Mouse (Mus musculus) B cell, adult 2 months (primary cell): Measurements from ENCODE around the gene Gas7.

ENCODE experiments used
- DNase-seq, 2 experiments: peaks; one replicate each; pipeline ENCODE4 v3.0.0; 2022

Gas7 gene

DNA sequence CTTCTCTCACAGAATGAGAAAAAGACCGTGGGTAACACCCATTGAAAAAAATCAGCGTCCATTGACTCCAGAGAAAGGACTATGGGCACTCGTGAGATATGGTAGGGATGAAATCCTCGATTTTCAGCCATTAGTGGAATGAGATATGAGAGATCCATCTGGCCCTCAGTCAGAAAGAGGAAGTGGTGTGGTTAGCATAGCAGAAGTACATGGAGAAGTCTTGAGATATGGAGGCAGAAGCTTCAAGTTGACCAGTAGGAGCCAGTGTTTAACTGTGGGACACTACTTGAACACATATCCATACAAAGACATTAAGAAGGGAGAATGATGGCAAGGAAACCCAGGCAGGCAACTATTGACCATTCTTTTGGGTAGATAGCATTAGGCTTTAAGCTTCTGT lies 82.1 kb downstream of the Gas7 start:
- no peak for DNase-seq

DNA sequence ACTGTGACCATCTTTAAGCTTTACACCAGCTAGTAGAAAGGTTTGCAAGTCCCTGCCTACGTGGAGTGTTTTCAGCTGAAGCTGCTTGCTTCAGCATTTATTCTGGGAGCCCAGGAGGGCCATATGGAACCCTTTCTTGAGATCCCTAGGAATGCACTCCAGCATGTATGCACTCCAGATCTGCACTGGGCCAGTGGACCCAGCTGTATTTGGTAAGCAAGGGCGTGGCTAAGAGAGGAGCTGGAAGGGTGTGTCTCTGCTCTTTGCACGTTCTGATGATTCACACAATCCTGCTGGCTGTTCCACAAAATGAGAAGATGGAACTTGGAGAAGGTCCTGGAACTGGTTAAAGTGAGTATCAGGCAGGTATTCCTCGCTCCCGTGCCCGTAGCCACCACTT lies 83.3 kb downstream of the Gas7 start:
- DNase-seq, result no peak

DNA sequence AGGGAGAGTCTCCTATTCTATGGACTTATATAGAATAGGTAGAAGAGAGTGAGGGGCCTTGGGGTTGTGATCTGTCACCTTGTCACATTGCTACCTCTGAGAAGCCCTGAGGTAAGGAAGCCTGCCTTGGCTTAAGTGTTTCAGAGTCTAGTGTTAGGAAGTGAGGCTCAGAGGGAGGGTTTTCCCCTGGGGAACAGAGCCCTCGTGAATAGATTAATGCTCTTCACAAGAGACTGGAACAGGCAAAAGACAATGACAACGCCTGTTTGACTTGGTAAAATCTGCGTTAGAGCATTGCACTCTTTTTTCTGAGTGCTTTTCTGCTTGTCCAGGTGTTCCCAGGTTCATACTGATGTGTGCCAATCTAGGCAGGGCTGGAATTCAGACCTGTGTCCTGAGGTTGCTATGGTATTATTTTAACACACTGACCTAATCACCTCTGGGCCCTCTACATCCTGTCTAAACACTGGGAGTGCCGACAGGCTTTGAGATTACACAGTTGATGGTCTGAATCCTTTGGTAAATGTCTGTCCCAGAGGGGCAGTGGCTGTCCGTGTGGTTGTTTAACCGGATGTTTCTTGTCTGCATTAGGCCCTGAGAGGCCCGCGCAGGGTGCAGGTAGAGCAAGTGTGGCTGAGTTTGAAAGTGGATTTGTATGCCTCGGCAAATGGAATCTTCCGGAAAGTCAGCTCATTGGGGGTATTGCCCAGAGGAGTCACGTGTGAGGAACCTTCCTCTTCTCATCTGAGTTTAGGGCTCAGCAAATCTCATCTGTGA lies 89.6 kb downstream of the Gas7 start:
- DNase-seq, result peak; percentile 39

DNA sequence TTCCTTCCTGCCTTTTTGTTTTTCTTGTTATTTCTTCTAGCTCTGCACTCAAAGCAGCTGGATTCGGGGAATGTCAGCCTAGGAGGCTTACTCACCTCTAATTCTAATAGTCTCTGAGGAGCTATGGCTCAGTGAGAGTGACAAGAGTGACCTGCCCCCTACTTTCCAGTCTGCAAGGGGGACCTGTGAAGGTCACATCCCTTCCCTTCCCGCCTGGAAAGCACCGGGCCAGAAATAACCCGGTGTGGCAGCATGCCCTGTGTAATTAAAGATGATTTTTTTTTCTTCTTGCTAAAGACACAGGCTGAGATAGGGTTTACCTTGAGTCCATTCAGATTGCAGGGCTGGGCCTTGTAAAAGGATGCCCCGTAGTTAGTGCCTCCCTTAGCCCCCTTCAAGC lies 91.3 kb downstream of the Gas7 start:
- DNase-seq, result no peak

DNA sequence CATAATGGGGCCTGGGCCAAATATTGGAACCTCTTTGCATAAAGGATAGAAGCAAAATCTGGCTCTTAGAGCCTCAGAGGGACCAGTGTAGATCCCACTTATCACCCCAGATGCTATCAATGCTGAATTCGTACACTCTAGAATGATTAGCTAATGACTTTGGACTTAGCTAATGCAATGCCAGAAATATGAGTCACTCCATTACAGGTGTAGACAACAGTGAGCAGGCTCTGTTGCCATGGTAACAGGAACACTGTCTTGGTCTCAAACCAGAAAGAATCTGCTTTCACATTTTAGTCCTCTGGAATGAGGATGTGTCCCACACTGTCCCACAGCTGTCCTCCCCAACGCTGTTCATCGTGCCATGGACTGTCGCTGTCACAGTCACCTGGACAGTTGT lies 94.1 kb downstream of the Gas7 start:
- no peak for DNase-seq

DNA sequence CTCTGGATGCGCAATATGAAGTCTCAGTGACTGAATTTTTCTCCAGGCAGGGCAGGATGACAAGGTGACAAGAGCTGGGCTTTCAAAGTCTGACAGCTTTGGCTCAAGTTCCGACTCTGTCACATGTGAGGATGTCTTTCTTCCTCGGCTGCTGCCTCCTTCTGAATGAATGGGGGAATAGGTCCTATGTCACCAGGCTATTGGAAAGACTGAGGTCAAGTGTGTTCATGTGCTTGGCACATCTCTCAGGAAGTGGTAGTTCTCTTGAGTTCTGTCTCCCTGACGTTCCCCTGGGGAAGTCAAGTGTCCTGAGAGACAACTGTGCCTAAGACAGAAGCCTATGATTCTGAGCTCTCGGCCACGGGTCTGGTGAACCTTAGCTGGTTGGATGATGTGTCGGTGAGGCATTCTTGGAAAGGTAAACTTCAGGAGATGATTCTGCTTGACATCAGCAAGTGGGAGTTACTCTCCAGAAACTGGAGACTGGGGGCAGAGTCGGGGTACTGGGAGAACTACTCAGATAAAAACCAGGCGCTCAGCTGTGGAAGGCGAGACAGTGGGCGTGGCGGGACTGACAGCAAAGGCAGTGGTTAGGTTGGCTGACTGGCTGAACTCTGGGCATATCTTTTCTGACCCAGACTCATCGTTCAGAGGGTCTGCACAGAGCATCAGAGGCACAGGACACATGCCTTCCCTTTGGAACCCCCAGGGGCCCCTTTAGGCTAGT lies 94.7 kb downstream of the Gas7 start:
- DNase-seq, result no peak

DNA sequence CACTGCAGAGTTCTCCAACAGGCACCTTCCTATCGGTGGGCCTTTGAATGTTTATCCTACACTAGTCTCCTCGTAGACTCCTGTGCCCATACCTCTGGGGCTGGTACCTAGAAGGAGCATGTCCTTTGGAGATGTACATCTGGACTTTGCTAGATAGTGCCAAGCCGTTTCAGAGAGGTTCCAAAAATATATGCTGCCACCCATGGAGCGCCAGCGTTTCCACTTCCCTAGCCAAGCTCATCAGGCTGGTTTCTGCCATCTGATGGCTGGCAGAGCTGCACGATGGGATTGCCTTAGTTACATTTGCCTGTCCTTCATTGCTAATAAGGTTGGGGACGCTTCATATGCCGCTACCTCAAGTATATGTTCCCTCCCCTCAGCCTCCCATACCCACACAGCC lies 97.2 kb downstream of the Gas7 start:
- no peak for DNase-seq

DNA sequence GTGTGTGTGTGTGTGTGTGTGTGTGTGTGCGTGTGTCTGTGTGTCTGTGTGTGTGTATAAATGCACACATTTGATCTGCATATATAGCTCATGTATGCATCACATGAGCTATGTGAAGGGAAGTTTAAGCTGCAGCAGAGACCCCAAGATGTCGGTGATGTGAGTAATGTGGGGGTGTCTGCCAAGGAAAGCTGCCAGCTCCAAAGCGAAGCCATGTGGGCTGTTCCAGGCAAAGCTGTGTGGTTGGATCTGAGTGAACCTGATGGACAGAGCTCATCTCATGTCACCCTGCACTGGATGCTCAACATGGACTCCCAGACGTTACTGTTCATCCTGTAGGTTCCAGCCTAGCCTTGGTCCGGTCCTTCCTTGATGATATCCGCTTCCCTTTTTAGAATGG lies 99.0 kb downstream of the Gas7 start:
- DNase-seq, result no peak

DNA sequence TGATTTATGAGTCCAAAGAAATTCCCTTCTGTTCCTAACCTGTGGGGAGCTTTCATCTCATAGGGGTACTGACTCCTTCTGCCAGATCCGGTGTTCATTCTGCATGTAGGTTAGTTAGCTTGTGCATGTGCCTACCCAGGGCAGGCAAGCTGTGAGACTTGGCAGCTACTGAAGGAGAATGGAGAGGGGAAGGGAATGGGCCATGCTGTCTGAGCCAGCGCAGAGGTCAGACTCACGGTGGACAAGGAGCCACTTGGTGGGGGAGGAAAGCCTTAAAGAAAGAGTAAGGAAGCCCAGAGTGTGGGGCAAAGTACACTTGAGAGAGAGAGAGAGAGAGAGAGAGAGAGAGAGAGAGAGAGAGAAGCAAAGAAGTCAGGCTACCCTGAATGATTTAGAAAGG lies 101.1 kb downstream of the Gas7 start:
- no peak for DNase-seq

DNA sequence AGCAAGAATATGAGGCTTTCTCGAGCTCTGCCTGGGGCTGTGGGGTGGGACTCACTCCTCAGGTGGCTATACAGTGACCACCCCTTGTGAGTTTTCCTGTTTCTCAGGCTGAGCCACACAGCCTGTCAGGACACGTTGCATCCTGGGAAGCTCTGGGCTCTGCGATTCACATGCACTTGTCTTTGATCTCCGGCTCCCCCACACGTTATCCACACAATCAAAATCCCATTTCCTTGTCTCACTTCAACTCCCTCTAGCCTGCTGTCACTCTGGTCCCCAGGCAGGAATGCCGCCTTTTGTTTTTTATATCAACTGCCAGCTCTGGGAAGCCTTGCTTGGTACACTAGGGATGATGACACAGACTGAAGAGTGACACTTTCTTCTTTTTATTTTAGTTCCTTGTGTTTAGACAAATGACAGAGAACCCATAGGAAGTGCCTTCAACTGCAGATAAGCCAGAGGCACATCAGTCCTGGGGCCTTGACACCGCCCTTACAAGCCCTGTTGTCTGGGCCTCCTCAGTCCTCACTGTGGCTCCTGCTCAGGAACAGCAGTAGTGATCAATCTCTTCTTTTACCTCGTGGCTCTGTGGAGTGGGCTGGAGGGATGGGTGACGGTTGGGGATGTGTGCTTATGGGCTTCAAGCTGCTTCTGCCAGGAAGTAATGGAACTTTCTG lies 103.7 kb downstream of the Gas7 start:
- no peak for DNase-seq

DNA sequence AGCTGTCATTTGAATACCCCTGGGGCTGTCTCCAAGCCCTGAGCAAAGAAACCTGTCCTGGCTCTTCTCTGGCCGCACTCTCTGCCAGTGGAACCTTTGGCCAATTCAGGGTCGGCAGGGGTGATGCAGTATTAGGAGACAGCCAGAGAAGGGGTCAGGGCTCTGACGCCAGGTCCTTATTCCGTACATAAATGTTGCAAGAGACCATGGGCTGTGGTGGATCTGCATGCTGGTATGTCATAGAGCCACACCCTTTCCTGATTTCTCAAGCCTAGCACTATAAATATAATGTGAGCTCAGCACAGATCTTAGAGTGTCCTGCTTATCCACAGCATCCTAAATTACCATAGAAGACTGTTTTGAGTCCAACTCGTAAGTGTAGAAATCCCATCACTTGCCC lies 104.3 kb downstream of the Gas7 start:
- no peak for DNase-seq

DNA sequence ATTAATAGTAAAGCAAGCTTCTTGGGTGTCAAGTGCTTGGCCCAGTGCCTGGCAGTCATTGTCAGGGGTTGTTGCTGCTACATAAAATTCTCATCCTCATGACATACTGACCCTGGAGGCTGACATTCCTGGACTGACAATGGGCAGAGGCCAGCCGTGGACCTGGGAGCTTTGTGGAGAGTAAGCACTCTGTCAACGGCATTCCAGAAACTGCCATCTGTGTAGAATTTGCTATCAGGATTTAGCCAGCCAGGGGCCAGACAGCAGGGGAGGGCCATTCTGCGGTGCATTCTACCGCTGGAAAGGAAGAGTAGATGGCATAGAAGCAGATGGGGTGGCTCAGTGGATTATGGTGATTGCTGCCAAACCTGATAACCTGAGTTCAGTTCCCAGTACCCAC lies 106.4 kb downstream of the Gas7 start:
- no peak for DNase-seq

DNA sequence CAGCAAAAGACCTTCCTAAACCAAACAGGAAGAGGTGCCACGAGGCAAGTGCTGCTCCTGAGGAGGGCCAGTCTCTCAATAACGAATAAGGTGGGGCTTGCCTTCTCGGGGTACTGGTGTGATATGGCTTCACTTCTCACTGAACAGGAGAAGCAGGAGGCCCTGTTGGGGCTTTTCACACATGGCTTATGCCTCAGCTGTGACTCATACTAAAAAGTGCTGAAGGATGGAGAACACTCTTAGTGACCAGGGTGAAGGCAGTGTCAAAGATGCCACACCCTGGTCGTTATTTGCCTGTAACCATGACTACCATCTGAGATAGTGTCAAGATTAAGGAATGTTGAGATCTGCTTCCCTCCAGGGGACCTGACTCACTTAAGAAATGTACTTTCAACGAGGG lies 107.9 kb downstream of the Gas7 start:
- DNase-seq, result peak; percentile 40 to 50

DNA sequence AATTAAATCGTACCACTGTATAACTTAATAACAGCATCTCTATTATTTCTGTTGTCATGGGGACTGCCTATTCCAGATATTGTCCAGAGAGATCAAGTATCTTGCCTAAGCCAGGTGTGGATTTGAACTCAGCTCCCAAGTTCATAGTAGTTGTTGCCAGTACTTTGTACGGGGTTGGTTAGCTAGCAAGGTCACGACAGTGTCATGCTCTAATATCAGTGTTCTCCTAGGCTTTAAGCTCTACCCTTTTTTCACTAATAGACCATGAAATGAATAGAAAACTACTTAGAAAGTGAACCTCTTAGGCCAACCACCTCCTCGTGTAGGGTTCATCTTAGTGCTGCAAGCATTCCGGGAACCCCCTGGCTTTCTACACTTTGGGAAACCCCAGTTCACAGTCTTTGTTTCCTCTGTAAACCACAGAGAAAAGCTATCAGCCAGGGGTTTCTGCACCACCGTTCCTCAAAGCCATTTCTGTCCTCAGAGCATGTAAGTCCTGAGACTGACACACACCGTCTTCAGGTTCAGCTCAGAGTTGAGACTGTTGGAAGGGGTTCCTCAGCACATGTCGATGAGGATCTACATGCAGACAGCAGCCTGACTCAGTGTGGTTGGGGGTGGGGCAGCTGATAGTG lies 108.9 kb downstream of the Gas7 start:
- DNase-seq, result peak; percentile 57 to 67

DNA sequence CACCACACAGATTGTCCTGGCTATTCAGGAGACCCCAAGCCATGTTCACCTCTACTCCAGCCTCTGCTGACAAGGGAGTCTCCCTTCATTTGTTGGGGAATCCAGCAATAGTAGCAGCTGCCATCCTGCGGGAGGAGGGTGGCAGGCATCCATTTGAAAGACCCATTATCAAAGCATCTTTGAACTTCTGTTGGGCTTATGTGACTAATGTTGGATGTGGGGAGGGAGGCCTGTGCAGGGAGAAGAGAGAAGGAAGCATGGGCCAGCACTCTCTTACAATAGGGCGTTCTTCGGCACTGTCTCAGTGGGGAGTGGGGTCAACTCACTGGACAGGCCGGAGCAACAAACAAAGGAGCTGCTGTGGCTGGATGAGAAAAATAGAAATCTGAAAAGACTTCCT lies 110.3 kb downstream of the Gas7 start:
- DNase-seq, result no peak

DNA sequence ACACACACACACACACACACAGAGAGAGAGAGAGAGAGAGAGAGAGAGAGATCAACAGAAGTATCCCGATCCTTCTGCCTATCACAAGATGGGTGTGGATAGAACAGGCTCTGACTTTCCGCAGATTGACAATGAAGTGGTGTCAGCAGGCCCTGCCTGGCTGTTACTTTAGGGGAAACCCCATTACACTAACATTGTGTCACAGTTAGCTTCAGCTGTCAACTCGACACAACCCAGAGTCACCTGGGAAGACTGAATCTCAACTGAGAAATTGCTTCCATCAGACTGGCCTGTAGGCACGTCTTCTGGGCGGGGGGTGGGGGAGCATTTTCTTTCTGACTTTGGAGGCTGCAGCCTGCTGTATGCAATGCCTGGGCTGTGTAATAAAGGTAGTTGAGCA lies 111.5 kb downstream of the Gas7 start:
- DNase-seq, result no peak

DNA sequence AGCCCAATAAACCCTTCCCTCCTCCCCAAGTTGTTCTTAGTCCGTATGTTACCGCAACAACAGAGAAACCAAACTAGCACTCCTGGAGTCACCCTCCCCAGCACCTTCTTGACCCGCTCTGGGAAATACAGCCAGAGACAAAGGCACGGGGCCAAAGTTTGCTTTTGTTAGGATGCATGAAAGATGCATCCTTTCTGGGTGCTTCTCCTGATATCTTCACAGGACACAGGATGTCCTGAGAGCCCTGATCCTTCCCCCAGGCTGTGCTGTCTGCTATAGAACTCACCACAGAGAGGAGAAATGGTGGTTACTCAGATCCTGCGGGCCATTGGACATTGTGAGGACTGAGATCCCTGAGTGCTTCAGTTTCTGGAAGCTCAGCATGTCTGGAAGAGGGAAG lies 111.9 kb downstream of the Gas7 start:
- DNase-seq, result no peak

DNA sequence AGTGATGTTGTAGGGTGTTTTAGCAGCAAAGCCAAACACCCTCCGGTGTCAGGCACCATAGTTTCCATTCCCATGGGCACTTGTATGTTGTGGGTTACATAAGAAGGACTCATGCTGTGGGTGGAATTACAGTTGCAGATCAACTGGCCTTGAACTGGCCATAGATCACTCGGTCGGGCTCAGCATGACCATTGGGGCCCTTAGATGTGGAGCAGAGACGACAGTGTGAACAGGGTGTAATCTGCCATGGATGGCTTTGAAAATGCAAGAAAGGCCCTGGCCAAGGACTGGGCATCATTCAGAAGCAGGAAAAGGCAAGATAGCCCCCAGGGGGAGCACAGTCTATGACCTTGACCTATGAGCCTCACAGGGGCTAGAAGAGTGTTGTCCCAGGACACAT lies 112.8 kb downstream of the Gas7 start:
- no peak for DNase-seq

DNA sequence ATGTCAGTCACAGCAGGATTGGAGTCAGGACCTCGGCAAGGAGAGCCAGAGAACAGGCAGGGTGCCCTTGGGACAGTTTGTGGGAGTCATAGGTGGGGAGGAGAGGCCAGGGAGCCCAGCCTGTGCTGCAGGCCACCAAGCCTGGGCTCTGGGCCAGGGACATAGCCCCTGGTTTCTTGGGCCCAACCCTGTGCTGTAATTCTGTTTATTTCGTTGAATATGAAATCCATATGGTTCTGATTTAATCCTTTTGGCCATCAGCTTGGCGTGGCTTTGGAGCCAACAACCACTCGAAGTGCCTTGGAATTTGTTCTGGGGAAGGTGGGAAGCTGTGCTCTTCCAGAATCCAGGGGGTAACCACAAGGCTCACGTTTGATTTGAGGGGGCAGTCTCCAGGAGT lies 113.6 kb downstream of the Gas7 start:
- no peak for DNase-seq

DNA sequence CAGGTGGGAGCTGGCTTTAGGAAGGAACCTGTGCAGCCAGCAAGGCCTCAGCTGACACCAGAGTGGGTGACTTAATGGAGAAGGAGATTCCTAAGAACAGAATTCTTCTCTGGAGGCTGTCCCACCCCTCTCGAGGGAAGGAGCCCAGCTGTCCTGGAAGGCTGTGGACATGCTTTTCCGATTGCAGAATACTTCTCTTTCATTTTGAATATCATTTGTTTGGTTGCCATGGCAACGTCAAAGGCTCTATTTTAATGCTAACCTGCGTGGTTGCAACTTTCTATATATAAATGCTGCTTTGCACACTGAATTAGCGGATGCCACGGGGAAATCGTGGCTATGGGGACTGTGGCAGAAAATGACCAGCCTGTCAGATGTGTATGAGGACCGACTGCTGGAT lies 115.7 kb downstream of the Gas7 start:
- peak; percentile 24 to 33 for DNase-seq

DNA sequence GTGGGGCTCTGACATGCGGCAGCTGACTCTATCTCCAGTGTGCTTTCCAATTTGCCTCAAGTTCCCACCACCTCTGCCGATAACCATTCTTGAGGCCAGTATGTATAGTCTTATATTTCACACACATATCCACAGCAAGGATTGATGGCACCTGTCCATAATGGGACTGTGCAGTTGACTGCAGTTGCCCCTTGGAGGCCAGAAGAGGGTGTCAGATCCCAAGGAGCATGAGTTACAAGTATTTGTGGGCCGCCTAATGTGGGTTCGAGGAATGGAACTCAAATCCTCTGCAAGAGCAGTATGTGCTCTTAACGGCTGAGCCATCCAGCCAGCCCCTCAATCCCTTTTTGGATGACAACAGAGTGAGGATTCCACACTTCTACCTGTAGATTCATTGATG lies 119.1 kb downstream of the Gas7 start:
- no peak for DNase-seq

DNA sequence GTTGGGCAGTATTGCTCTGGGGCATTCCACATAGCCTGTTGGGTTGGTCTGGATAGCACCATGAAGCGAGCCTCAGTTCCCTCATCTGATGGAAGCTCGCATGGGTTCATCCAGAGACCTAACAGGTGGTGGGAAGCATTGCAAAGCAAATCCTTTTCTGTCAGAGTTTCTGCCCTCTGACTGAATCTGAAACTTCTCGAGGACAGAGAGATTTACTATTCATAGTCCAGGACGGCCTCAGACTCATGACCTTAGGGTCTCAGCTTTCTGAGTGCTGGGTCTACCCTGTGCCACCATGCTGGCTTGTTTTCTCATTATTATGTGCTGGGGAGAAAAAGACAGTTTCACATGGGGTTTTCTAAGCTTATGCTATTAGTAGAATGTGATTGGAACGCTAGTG lies 122.2 kb downstream of the Gas7 start:
- DNase-seq, result no peak

DNA sequence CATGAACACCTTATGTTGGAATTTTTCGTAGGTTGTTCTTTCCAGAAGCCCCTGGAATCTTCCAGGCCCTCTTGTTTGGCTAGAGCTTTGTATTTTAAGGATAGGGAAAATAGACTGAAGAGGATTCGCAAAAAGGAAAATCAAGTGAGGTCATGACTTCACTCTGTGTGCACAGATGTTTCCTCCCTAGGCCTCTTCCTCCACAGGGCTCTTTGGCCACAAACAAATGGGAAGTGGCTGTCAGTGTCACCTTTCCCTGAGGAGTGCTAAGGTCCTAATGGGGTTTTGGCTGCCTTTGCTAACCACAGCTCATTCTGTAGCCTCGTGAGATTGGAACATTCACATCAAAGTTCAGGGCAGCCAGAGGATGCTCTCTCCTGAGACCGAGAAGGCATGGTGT lies 122.8 kb downstream of the Gas7 start:
- DNase-seq, result no peak

DNA sequence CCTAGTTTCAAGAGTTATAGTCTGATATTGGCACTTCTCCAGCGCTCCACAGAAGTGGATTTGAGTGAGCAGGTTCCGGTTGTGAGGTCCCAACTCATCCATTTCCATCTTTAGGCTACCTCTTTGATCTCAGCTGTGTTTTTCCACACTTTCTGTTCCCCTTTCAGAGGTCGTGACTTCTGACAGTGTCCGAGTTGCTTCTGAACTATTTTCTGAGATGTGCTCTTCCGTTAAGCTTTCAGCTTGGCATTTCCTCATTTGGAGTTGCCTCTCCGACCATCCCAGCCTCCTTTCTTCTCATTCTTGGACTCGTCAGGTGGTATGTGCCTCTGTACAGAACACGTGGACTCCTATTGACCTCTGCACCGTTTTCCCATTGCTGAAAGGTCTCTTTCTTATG lies 123.9 kb downstream of the Gas7 start:
- DNase-seq, result peak in 1 of 2 experiments; percentile 31
